Mouse (Mus musculus) kidney, adult 2 months (tissue): Measurements from ENCODE around the gene AU022252. TPM values are rescaled to one million over a fixed set of nuclear protein-coding genes. Genes with fewer than 3 reads are reported as not detected.

Experiments used
- DNase-seq: peaks from one replicate; pipeline ENCODE4 v3.0.0; 2021
- H3K27ac ChIP-seq: fragments of 200-500 bp; 2 replicates; pipeline ENCODE4 v1.5.1; 2012; ENCODE audit warnings: low read depth, low read length, control low read depth, inconsistent platforms; ENCODE audit not compliant: insufficient read depth
- H3K27me3 ChIP-seq: fragments of 200-500 bp; replicated peaks from 2 replicates; pipeline ENCODE4 v1.6.1; 2012; ENCODE audit warnings: mild to moderate bottlenecking, moderate library complexity, low read length, inconsistent platforms; ENCODE audit not compliant: control insufficient read depth, insufficient read depth
- H3K36me3 ChIP-seq: fragments of 200-500 bp; 2 replicates; pipeline ENCODE4 v1.6.1; 2012; ENCODE audit warnings: mild to moderate bottlenecking, moderate library complexity, low read length, inconsistent platforms; ENCODE audit not compliant: control insufficient read depth, insufficient read depth
- H3K4me1 ChIP-seq: fragments of 200-500 bp; 2 replicates; pipeline ENCODE4 v1.6.1; 2011; ENCODE audit warnings: low read length; ENCODE audit not compliant: control insufficient read depth, insufficient read depth
- H3K4me3 ChIP-seq: fragments of 200-500 bp; 2 replicates; pipeline ENCODE4 v1.5.1; 2011; ENCODE audit warnings: mild to moderate bottlenecking, low read depth, low read length, control low read depth; ENCODE audit not compliant: insufficient read depth
- CTCF ChIP-seq: fragments of 200-500 bp; conservative IDR thresholded peaks from 2 replicates; pipeline ENCODE4 v1.5.1; 2011; ENCODE audit warnings: low read depth, mild to moderate bottlenecking, control low read depth, low read length, moderate library complexity, mixed read lengths; ENCODE audit not compliant: insufficient read depth, insufficient read length
- POLR2A ChIP-seq: fragments of 200-500 bp; IDR thresholded peaks from one replicate; pipeline ENCODE4 v1.6.1; 2011; ENCODE audit warnings: low read depth, low read length, control low read depth
- WGBS: fragments of 180-500 bp; shearing (Covaris S2); methylation state at CpG from one replicate; pipeline ENCODE4 v1.1.7; 2018; 5-methylcytosine and 5-hydroxymethylcytosine counted together
- polyA plus RNA-seq: library from polyadenylated mRNA; depleted of rRNA; stranded (reverse); fragments of >200 nt; gene quantifications from 2 replicates; pipeline ENCODE4 v1.2.3, GENCODE M21; 2012

AU022252 gene
- polyA plus RNA-seq, 1 experiment = 11.8 TPM

DNA sequence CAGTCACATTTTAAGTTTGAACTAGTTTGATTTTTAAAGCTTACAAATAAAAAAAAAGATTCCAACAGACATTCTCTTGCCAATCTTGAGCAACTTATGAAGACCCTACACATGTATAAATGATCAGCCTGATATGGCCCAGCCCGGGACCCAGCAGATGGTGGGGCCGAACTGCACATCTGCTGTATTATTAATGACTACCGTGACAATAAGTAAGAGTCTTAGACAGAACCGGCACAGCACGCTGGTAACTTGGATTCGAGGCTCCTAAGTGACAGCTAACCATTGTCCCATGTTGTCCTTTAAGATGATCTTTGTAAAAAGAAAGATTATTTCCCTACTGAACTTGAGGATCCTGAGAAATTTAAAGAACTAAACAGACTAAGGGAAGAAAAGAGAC, 43.1 kb downstream of the AU022252 start:
- no peak for DNase-seq
- Histone ChIP-seq H3K27ac (no peak overlapping the region), H3K4me1 (no peaks in the 10 kb centered on the region), H3K36me3 (no peaks in the 10 kb centered on the region), H3K4me3 (no peak overlapping the region), H3K27me3 (no peaks in the 10 kb centered on the region)
- TF ChIP-seq POLR2A (no peak), CTCF (no peak)
- WGBS = 81% methylated on average over 6 of the region's 6 CpGs

DNA sequence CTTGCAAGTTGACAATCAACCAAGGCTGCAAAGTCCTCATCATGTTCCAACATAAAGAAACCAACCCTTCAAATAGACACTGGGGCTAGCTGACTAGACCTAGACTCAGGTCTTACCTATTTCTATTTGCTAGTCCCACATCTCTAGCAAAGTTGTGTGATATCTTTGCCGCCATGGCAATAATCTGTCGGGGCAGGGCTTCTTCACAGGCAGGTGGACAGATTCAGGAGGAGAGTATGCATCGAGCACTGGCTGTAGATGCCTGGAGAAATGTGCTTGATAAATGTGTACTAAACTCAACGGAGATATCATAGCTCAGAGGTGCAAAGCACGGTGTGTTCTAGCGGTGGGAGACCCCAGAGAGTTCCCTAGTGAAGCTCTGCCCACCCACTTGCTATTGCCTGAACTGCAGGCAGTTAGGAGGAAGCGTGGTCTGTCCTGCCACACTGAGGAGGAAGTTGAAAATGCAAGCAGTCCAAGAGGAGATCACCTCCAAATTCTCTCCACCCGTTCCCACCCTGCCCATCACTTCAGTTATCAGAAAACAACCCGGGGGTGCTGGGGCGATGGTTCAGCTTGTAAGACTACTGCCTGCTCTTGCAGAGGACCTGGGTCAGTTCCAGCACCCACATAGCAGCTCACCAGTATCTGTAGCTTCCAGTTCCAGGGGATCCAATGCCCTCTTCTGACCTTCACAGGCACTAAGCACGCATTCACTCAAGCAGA, 44.3 kb downstream of the AU022252 start:
- H3K27me3 ChIP-seq = no peaks in the 10 kb centered on the region
- 51% methylated on average over 11 of the region's 11 CpGs for WGBS
- TF ChIP-seq CTCF = peak; percentile 44
- no peak for TF ChIP-seq POLR2A
- H3K4me1 ChIP-seq = no peaks in the 10 kb centered on the region
- H3K36me3 ChIP-seq = no peaks in the 10 kb centered on the region
- DNase-seq = no peak
- no peak overlapping the region for H3K27ac ChIP-seq
- H3K4me3 ChIP-seq = no peak overlapping the region

DNA sequence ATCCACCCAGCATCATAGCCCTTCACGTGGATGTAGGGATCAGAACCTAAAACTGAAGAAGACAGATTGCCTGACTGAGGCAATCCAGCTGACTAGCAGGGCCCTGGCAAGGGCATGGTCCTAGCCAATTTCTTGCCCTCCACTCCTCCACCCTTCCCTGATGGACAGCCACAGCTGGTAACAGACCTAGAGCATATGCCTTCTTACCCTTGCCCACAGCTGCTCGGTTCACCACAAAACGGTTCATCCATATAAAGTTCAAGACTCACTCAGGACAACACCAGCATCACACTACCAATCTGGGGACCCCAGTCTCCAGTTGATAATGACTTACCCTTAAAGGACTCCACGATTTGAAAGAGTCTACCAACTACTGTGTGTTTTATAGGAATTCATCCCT, 46.7 kb downstream of the AU022252 start:
- TF ChIP-seq CTCF = no peak
- no peaks in the 10 kb centered on the region for H3K4me1 ChIP-seq
- no peaks in the 10 kb centered on the region for H3K27me3 ChIP-seq
- 75% methylated on average over 4 of the region's 4 CpGs for WGBS
- no peak overlapping the region for H3K27ac ChIP-seq
- no peak overlapping the region for H3K4me3 ChIP-seq
- no peaks in the 10 kb centered on the region for H3K36me3 ChIP-seq
- no peak for DNase-seq

DNA sequence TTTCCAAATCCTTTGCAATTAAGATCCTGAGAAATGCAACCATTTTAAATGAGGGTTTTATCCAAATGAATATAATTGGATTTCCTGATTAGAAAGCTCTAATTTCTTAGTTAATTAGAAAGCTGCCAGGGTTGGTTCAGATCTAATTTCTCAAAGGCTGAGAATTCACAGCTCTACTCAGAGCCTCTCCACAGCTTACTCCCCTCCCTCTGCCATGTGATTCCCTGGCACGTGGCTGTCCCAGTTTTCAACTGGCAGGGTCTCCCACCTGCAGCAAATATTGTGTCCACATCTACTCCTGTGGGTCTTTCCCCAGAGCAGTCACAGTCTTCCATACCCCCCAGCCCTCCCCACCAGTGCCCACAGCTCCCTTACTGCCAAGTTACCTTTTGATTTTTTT, 49.0 kb downstream of the AU022252 start:
- no peak overlapping the region for H3K4me3 ChIP-seq
- no peaks in the 10 kb centered on the region for H3K27me3 ChIP-seq
- TF ChIP-seq CTCF (no peak), POLR2A (no peak)
- no peaks in the 10 kb centered on the region for H3K4me1 ChIP-seq
- no peak for DNase-seq
- H3K36me3 ChIP-seq = no peaks in the 10 kb centered on the region
- 37% methylated on average over 1 of the region's 1 CpGs for WGBS
- H3K27ac ChIP-seq = no peak overlapping the region

DNA sequence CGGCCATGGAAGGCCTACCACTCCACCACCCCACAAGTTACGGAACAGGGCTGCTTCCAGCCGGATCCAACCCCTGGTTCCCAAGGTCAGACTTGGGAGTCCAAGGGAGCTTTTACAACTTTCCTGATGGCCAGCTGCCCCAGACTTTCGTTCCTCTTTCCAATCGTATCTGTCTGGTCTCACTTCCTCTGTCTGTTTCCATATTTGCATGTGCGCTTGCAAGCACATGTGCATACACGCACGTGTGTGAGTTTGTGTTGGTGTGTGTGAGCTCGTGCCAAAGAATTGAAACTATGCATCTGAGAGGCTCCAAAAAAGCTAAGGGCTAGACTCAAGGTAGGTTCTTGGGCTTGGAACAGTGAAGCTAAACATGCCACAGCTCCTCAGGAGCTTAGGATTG, 51.1 kb downstream of the AU022252 start:
- Histone ChIP-seq H3K4me1 (no peaks in the 10 kb centered on the region), H3K36me3 (no peaks in the 10 kb centered on the region), H3K4me3 (no peak overlapping the region), H3K27me3 (no peaks in the 10 kb centered on the region), H3K27ac (no peak overlapping the region)
- TF ChIP-seq POLR2A (no peak), CTCF (no peak)
- DNase-seq = peak; percentile 20
- 81% methylated on average over 9 of the region's 9 CpGs for WGBS

DNA sequence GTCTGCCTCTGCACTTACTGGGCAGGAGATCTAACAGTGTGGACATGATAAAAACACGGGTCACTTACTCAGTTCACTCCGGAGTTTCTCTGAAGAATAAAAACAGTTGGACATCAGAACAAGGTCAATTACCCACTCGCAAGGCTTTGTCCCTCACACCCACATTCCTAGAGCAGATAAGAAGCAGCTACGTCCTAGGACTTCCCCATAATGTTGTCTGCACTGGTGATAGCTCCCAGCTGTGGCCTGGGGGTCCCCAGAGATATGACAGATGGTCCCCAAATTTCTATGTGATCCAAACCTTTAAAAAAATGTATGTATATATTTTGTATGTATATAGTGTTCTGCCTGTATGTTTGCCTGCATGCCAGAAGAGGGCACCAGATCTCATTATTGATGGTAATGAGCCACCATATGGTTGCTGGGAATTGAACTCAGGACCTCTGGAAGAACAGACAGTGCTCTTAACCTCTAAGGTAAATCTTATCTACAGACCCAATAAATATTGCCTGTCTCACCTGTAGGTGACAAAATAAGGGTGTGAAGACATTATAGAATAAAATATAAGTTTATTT, 52.3 kb downstream of the AU022252 start:
- WGBS = 68% methylated on average over 4 of the region's 4 CpGs
- no peak overlapping the region for H3K4me3 ChIP-seq
- H3K4me1 ChIP-seq = no peaks in the 10 kb centered on the region
- H3K27me3 ChIP-seq = no peaks in the 10 kb centered on the region
- TF ChIP-seq CTCF (no peak), POLR2A (no peak)
- DNase-seq = no peak
- H3K36me3 ChIP-seq = no peaks in the 10 kb centered on the region
- no peak overlapping the region for H3K27ac ChIP-seq

DNA sequence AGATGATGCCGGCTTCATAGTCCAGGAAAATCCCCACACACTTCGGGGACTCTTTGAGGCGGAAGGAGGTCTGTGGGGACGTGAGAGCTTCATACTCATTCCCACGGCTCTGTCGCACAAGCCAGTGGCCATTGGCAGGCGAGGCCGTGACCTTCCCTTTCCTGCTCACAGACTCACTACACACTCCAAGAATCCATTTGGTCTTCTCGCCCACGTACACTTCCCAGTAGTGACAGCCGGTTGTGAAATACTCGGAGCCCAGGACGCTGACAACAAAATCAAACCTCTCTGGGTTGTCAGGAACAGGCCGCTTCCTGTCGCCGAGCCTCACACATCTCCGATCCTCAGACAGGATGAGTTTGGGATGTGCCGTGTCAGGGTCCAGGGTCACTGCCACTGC, 54.2 kb downstream of the AU022252 start:
- Histone ChIP-seq H3K27me3 (no peaks in the 10 kb centered on the region), H3K36me3 (no peaks in the 10 kb centered on the region), H3K4me3 (no peak overlapping the region), H3K4me1 (no peaks in the 10 kb centered on the region), H3K27ac (peak overlapping the region; percentile 31; the same call in 1 of the 2 replicates)
- no peak for TF ChIP-seq POLR2A
- TF ChIP-seq CTCF = no peak
- peak; percentile 51 for DNase-seq
- WGBS = 48% methylated on average over 18 of the region's 18 CpGs

DNA sequence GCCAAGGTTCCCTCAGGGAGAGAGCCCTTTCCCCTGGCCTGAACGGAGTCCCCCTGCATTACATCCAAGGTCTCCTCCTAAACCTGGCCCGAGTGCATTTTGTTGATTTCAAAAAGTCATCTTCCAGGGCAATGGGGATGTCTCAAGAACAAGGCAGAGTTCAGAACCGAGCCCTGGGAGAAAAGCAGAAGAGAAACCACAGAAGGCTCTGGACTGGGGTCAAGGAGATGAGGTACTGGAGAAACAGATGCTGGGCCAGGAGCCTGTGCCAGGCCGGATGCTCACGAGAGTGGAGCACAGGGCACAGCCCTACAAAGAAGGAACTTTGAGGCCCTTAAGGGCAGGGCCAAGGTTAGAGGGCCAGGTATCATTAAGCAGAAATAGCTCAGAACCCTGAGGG, 54.8 kb downstream of the AU022252 start:
- H3K36me3 ChIP-seq = no peaks in the 10 kb centered on the region
- H3K4me3 ChIP-seq = no peak overlapping the region
- no peaks in the 10 kb centered on the region for H3K27me3 ChIP-seq
- 72% methylated on average over 5 of the region's 5 CpGs for WGBS
- no peak for TF ChIP-seq CTCF
- no peak for TF ChIP-seq POLR2A
- H3K4me1 ChIP-seq = peaks cover 5% of the 10 kb centered on the region; the same call in 1 of the 2 replicates
- peak overlapping the region; percentile 31; the same call in 1 of the 2 replicates for H3K27ac ChIP-seq
- DNase-seq = peak; percentile 32
